27 mouse cellular contexts compared by ENCODE assay signal in the genomic region with DNA sequence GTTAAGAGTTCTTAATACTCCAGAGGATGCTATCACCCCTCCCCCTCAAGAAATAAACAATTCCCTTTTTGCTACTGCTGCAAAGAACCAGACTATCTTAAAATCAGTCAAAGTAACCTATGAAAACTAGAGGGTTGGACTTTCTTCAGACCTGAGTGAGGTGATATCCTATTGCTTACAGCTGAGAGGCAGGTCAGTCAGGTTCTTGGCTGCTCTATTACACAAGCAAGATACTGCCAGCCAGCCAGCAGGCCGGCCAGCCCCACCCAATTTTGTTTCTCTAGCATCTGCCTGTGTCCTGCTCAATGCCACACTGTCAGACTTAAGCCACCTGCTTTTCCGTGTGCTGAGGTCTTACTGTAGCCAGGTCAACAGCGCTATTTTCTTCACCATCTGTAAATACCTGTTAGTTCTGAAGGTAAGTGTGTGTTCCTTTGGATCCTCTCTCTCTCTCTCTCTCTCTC. TPM values are rescaled to one million over a fixed set of nuclear protein-coding genes. Genes with fewer than 3 reads are reported as not detected.
DNase-seq lines count a peak whose midpoint lies in the region; ATAC-seq and TF ChIP-seq lines count a peak whose summit lies in the region.
"Had no signal": no experiment of that assay in that cellular context is flagged by ENCODE, and none has a peak within 500 bp of the region (broad histone marks: within the 10 kb centered on the region; RNA-seq: fewer than 3 reads in every experiment).

Muc15 (plus strand) TSS at position 51 of the 464 bp plus-strand sequence.

- H3K27me3 ChIP-seq in midbrain, postnatal 0 days (ENCODE audit: insufficient read depth, low read length) = no peaks in the 10 kb centered on the region
- H3K27me3 ChIP-seq in midbrain, embryonic 16.5 days (ENCODE audit: control insufficient read depth, insufficient read depth, low read depth, low read length) = no peaks in the 10 kb centered on the region
- H3K27me3 ChIP-seq: limb, embryonic 13.5 days; liver, embryonic 15.5 days; midbrain, embryonic 13.5 days; neural tube, embryonic 15.5 days had no signal

- H3K27ac ChIP-seq in midbrain, postnatal 0 days (ENCODE audit: low read depth, low read length) = no peak within 1 kb of the TSS
- no peak within 1 kb of the TSS for H3K27ac ChIP-seq in midbrain, embryonic 16.5 days (ENCODE audit: low read length)
- H3K27ac ChIP-seq: hindbrain, embryonic 10.5 days; limb, embryonic 13.5 days; liver, embryonic 15.5 days; midbrain, embryonic 13.5 days; neural tube, embryonic 15.5 days had no signal

- no peak within 1 kb of the TSS for H3K4me3 ChIP-seq in midbrain, postnatal 0 days (ENCODE audit: low read depth, low read length)
- H3K4me3 ChIP-seq in midbrain, embryonic 16.5 days (ENCODE audit: low read depth, low read length) = no peak within 1 kb of the TSS
- H3K4me3 ChIP-seq: erythroblast, embryonic 14.5 days; hindbrain, embryonic 10.5 days; limb, embryonic 13.5 days; liver, embryonic 15.5 days; midbrain, embryonic 13.5 days; neural tube, embryonic 15.5 days had no signal

- ATAC-seq in cerebellum, adult (ENCODE audit: insufficient number of reproducible peaks, low FRiP score, low TSS enrichment) = peak; percentile 79
- 0 out of 2 replicates have a peak, but pooled peaks have one; percentile 31 for ATAC-seq in midbrain, postnatal 0 days (ENCODE audit: low FRiP score)
- no peak for ATAC-seq in midbrain, embryonic 16.5 days
- ATAC-seq: forebrain, embryonic 16.5 days; midbrain, embryonic 13.5 days had no signal

- H3K9me3 ChIP-seq in midbrain, postnatal 0 days (ENCODE audit: low read length) = no peaks in the 10 kb centered on the region
- no peaks in the 10 kb centered on the region for H3K9me3 ChIP-seq in midbrain, embryonic 16.5 days (replicated peaks; ENCODE audit: control insufficient read depth, low read length, poor library complexity, severe bottlenecking)
- H3K9me3 ChIP-seq: hindbrain, embryonic 10.5 days; limb, embryonic 13.5 days; liver, embryonic 15.5 days; midbrain, embryonic 13.5 days; neural tube, embryonic 15.5 days had no signal

- no peak within 1 kb of the TSS for H3K9ac ChIP-seq in midbrain, postnatal 0 days (replicated peaks; ENCODE audit: low read length, poor library complexity, severe bottlenecking)
- no peak within 1 kb of the TSS for H3K9ac ChIP-seq in midbrain, embryonic 16.5 days (ENCODE audit: low read depth, low read length)
- H3K9ac ChIP-seq: limb, embryonic 13.5 days; liver, embryonic 15.5 days; midbrain, embryonic 13.5 days; neural tube, embryonic 15.5 days had no signal

- TF ChIP-seq CTCF in midbrain, postnatal 0 days (IDR thresholded peaks at IDR 0.05) = no peak

- DNase-seq in cerebellum, postnatal 4 days (ENCODE audit: low spot score in 2 of 2) = no peak
- no peak for DNase-seq in midbrain, postnatal 0 days (ENCODE audit: low spot score)
- peak; percentile 3 to 8 for DNase-seq in cerebellum, postnatal 10 days
- no peak for DNase-seq in adrenal gland, adult (ENCODE audit: inconsistent age in 2 of 2, low spot score in 1 of 2)
- no peak for DNase-seq in adipocyte (ENCODE audit: low spot score)
- no peak for DNase-seq in lung, postnatal 36 days
- DNase-seq: adrenal gland, postnatal 10 days; gastrocnemius, postnatal 36 days; kidney, adult 9 months; kidney, postnatal 36 days; layer of hippocampus, adult 9-11 months; right cerebral cortex, postnatal 14 days; spleen, adult 18-20 months; thymus, adult 18-20 months; thymus, postnatal 4 days had no signal

- no peaks in the 10 kb centered on the region for H3K4me1 ChIP-seq in midbrain, postnatal 0 days (ENCODE audit: insufficient read depth, low read length)
- no peaks in the 10 kb centered on the region for H3K4me1 ChIP-seq in midbrain, embryonic 16.5 days (ENCODE audit: control insufficient read depth, insufficient read depth, low read length)
- H3K4me1 ChIP-seq: hindbrain, embryonic 10.5 days; limb, embryonic 13.5 days; liver, embryonic 15.5 days; midbrain, embryonic 13.5 days; neural tube, embryonic 15.5 days had no signal

- WGBS in midbrain, postnatal 0 days = 60% methylated on average over 3 of the region's 3 CpGs
- 52% methylated on average over 3 of the region's 3 CpGs for WGBS in midbrain, embryonic 16.5 days

- no peak within 1 kb of the TSS for H3K4me2 ChIP-seq in midbrain, postnatal 0 days (ENCODE audit: low read depth, low read length, poor library complexity, severe bottlenecking)
- H3K4me2 ChIP-seq in midbrain, embryonic 16.5 days (ENCODE audit: low read length) = no peak within 1 kb of the TSS
- H3K4me2 ChIP-seq: limb, embryonic 13.5 days; liver, embryonic 15.5 days; midbrain, embryonic 13.5 days; neural tube, embryonic 15.5 days had no signal

- H3K36me3 ChIP-seq in midbrain, postnatal 0 days (ENCODE audit: insufficient read depth, low read length) = no peaks in the 10 kb centered on the region
- H3K36me3 ChIP-seq in midbrain, embryonic 16.5 days (ENCODE audit: control insufficient read depth, insufficient read depth, low read length) = no peaks in the 10 kb centered on the region
- H3K36me3 ChIP-seq: hindbrain, embryonic 10.5 days; limb, embryonic 13.5 days; liver, embryonic 15.5 days; midbrain, embryonic 13.5 days; neural tube, embryonic 15.5 days had no signal

RNA-seq across cellular contexts. Expression of gene Muc15, which starts in this region (rescaled TPM):
- total RNA-seq in midbrain, postnatal 0 days (2014; rRNA removed) = 0.27 and 0.33 TPM in 2 replicates
- 0.39 and 0.58 TPM in 2 replicates for polyA plus RNA-seq in midbrain, postnatal 0 days (2015; fragmentation: Nextera tagmentation; extraction: Ambion mirVana)
- 0.17 and 0.40 TPM in 2 replicates for polyA plus RNA-seq in midbrain, embryonic 16.5 days (2015; fragmentation: Nextera tagmentation; extraction: Ambion mirVana)
- total RNA-seq: adrenal gland, postnatal 10 days; gastrocnemius, postnatal 36 days; megakaryocyte progenitor cell, adult 5-6 weeks had no signal
- polyA plus RNA-seq: liver, embryonic 15.5 days; lung, embryonic 16.5 days; stomach, embryonic 14.5 days had no signal

Comparison
In these comparisons a context has a peak if more than half of its experiments do, and no peak if none do; other contexts are left out.
1. DNase-seq: peak in cerebellum, postnatal 10 days (2 of 2); none in cerebellum, postnatal 4 days (0 of 2), midbrain, postnatal 0 days (single experiment), adrenal gland, adult (0 of 2), adipocyte (single experiment) and lung, postnatal 36 days (single experiment).
2. Peak in ATAC-seq in midbrain, postnatal 0 days; RNA of the gene not detected or under 1 TPM.